ENCODE assay signal across 11 mouse cellular contexts in the genomic region with DNA sequence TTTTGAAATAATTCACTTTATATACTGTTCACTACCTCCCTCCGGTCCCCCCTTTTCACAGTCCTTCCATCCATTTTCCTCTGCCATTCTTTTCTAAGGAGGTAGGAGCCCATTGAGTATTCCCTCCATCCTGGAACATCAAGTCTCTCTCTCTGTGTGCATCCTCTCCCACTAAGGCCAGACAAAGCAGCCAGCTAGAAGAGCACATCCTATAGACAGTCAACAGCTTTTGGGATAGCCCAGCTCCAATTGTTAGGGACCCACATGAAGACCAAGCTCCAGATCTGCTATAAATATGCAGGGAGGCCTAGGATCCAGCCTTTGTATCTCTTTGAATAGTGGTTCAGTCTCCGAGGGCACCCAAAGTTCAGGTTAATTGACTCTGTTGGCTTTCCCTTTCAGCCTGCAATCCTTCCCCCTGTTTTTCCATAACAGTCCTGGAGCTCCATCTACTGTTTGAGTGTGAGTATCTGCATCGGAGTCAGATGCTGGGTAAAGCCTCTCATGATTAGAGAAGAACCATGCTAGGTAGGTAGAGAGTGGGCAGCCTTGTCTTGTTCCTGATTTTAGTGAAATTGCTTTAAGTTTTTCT. TPM values are rescaled to one million over a fixed set of nuclear protein-coding genes. Genes with fewer than 3 reads are reported as not detected.
A peak's percentile ranks its signal among the peaks of the same experiment; 100 is the strongest.
DNase-seq lines count a peak whose midpoint lies in the region; ATAC-seq and TF ChIP-seq lines count a peak whose summit lies in the region.
"Had no signal": no experiment of that assay in that cellular context is flagged by ENCODE, and none has a peak within 500 bp of the region (broad histone marks: within the 10 kb centered on the region; RNA-seq: fewer than 3 reads in every experiment).

No protein-coding gene starts in this region.

- 34% methylated on average over 3 of the region's 3 CpGs for WGBS in liver, embryonic 12.5 days (ENCODE audit: insufficient replicate concordance)
- 37% methylated on average over 3 of the region's 3 CpGs for WGBS in hindbrain, postnatal 0 days
- 33% methylated on average over 3 of the region's 3 CpGs for WGBS in midbrain, embryonic 15.5 days

- no peak overlapping the region for H3K27ac ChIP-seq in liver, embryonic 12.5 days
- H3K27ac ChIP-seq in hindbrain, postnatal 0 days, result no peak overlapping the region
- H3K27ac ChIP-seq in midbrain, embryonic 15.5 days, result no peak overlapping the region

- peak; percentile 74 for TF ChIP-seq CTCF in hindbrain, postnatal 0 days (IDR thresholded peaks at IDR 0.05; ENCODE audit: low read depth)

- no peaks in the 10 kb centered on the region for H3K36me3 ChIP-seq in liver, embryonic 12.5 days
- no peaks in the 10 kb centered on the region for H3K36me3 ChIP-seq in hindbrain, postnatal 0 days (ENCODE audit: insufficient read depth, low read length)
- H3K36me3 ChIP-seq in midbrain, embryonic 15.5 days (replicated peaks), result no peaks in the 10 kb centered on the region

- H3K4me2 ChIP-seq in liver, embryonic 12.5 days, result no peak overlapping the region
- H3K4me2 ChIP-seq in hindbrain, postnatal 0 days (ENCODE audit: low read depth, low read length), result no peak overlapping the region
- H3K4me2 ChIP-seq in midbrain, embryonic 15.5 days, result no peak overlapping the region

- H3K9me3 ChIP-seq in liver, embryonic 12.5 days (replicated peaks), result no peaks in the 10 kb centered on the region
- no peaks in the 10 kb centered on the region for H3K9me3 ChIP-seq in hindbrain, postnatal 0 days (ENCODE audit: low read length)
- H3K9me3 ChIP-seq in midbrain, embryonic 15.5 days, result no peaks in the 10 kb centered on the region

- H3K27me3 ChIP-seq in liver, embryonic 12.5 days (replicated peaks), result no peaks in the 10 kb centered on the region
- no peaks in the 10 kb centered on the region for H3K27me3 ChIP-seq in hindbrain, postnatal 0 days (ENCODE audit: insufficient read depth, low read length)
- H3K27me3 ChIP-seq in midbrain, embryonic 15.5 days (replicated peaks), result no peaks in the 10 kb centered on the region

- DNase-seq in liver, result peak; percentile 4
- DNase-seq in embryo, embryonic 10 days (ENCODE audit: low spot score), result peak; percentile 61
- peak; percentile 57 for DNase-seq in hindbrain, postnatal 0 days (ENCODE audit: low spot score)
- DNase-seq in layer of hippocampus, postnatal 25 days (ENCODE audit: extremely low spot score in 1 of 2, low spot score in 1 of 2), result peak; percentile 12 to 16
- no peak for DNase-seq in thymus, adult 18-20 months

- no peak overlapping the region for H3K4me3 ChIP-seq in liver, embryonic 12.5 days
- H3K4me3 ChIP-seq in hindbrain, postnatal 0 days (ENCODE audit: low read length), result no peak overlapping the region
- no peak overlapping the region for H3K4me3 ChIP-seq in midbrain, embryonic 15.5 days

- no peak overlapping the region for H3K9ac ChIP-seq in liver, embryonic 12.5 days
- H3K9ac ChIP-seq in hindbrain, postnatal 0 days (replicated peaks; ENCODE audit: low read length), result no peak overlapping the region
- no peak overlapping the region for H3K9ac ChIP-seq in midbrain, embryonic 15.5 days

- no peaks in the 10 kb centered on the region for H3K4me1 ChIP-seq in liver, embryonic 12.5 days
- no peaks in the 10 kb centered on the region for H3K4me1 ChIP-seq in hindbrain, postnatal 0 days (ENCODE audit: insufficient read depth, low read length)
- no peaks in the 10 kb centered on the region for H3K4me1 ChIP-seq in midbrain, embryonic 15.5 days

- ATAC-seq in liver, embryonic 12.5 days, result no peak; the same call in 1 of the 2 replicates
- ATAC-seq in hindbrain, postnatal 0 days, result 0 out of 2 replicates have a peak, but pooled peaks have one; percentile 61
- peak; percentile 52; the same call in 1 of the 2 replicates for ATAC-seq in midbrain, embryonic 15.5 days (replicated peaks)
- no peak for ATAC-seq in megakaryocyte-erythroid progenitor cell, adult 5-6 weeks (replicated peaks; ENCODE audit: low FRiP score, low TSS enrichment, poor library complexity, severe bottlenecking)

RNA-seq across cellular contexts. Expression of a gene that starts 2.8 kb away (rescaled TPM):
- polyA plus RNA-seq in liver, embryonic 12.5 days (2016; fragmentation: Nextera tagmentation; extraction: Ambion mirVana), result 3.5 and 3.8 TPM in 2 replicates
- not detected in 2 replicates for total RNA-seq in hindbrain, postnatal 0 days (2014; rRNA removed)
- polyA plus RNA-seq in hindbrain, postnatal 0 days (2015; fragmentation: Nextera tagmentation; extraction: Ambion mirVana), result 0.13 TPM in 1 of 2 replicates, not detected in the other
- total RNA-seq in layer of hippocampus, postnatal 25 days (2021), result not detected
- 0.09 TPM in 1 of 2 replicates, not detected in the other for polyA plus RNA-seq in midbrain, embryonic 15.5 days (2015; fragmentation: Nextera tagmentation; extraction: Ambion mirVana)
- not detected in 2 replicates for total RNA-seq in megakaryocyte-erythroid progenitor cell, adult 5-6 weeks (2014; fragmentation: Nextera tagmentation)
- total RNA-seq in megakaryocyte-erythroid progenitor cell, adult 5-6 weeks (2017), result not detected in 2 replicates
- total RNA-seq: heart, postnatal 14 days; neutrophil, adult 5-6 weeks had no signal

RNA-seq across cellular contexts. Expression of a gene that starts 50.6 kb away (rescaled TPM):
- polyA plus RNA-seq in liver, embryonic 12.5 days (2016; fragmentation: Nextera tagmentation; extraction: Ambion mirVana), result 2.9 and 3.0 TPM in 2 replicates
- total RNA-seq in hindbrain, postnatal 0 days (2014; rRNA removed), result not detected in 2 replicates
- 0.13 TPM in 1 of 2 replicates, not detected in the other for polyA plus RNA-seq in hindbrain, postnatal 0 days (2015; fragmentation: Nextera tagmentation; extraction: Ambion mirVana)
- not detected for total RNA-seq in layer of hippocampus, postnatal 25 days (2021)
- not detected in 2 replicates for polyA plus RNA-seq in midbrain, embryonic 15.5 days (2015; fragmentation: Nextera tagmentation; extraction: Ambion mirVana)
- not detected in 2 replicates for total RNA-seq in megakaryocyte-erythroid progenitor cell, adult 5-6 weeks (2014; fragmentation: Nextera tagmentation)
- not detected in 2 replicates for total RNA-seq in megakaryocyte-erythroid progenitor cell, adult 5-6 weeks (2017)
- total RNA-seq: adrenal gland, postnatal 36 days; heart, postnatal 14 days; neutrophil, adult 5-6 weeks had no signal

Comparison
In these comparisons a context has a peak if more than half of its experiments do, and no peak if none do; other contexts are left out.
1. DNase-seq: peak in liver (single experiment), embryo, embryonic 10 days (single experiment), hindbrain, postnatal 0 days (single experiment) and layer of hippocampus, postnatal 25 days (2 of 2); none in thymus, adult 18-20 months (0 of 2).
2. ATAC-seq: peak in hindbrain, postnatal 0 days (single experiment) and midbrain, embryonic 15.5 days (single experiment); none in liver, embryonic 12.5 days (single experiment) and megakaryocyte-erythroid progenitor cell, adult 5-6 weeks (single experiment).